Comparison of ENCODE assay signal across 20 mouse cellular contexts in genomic region chr9:122395816-122396215, GRCm38 (mm10). TPM values are rescaled to one million over a fixed set of nuclear protein-coding genes. Genes with fewer than 3 reads are reported as not detected.
A peak's percentile ranks its signal among the peaks of the same experiment; 100 is the strongest.
DNase-seq lines count a peak whose midpoint lies in the region.
"Had no signal": no experiment of that assay in that cellular context is flagged by ENCODE, and none has a peak within 500 bp of the region (broad histone marks: within the 10 kb centered on the region; RNA-seq: fewer than 3 reads in every experiment).

No protein-coding gene starts in this region.

- no peak overlapping the region for H3K4me3 ChIP-seq in brown adipose tissue, adult 24 weeks (ENCODE audit: insufficient read depth, low read depth, low read length)
- H3K4me3 ChIP-seq: embryonic facial prominence, embryonic 13.5 days; embryonic facial prominence, embryonic 15.5 days; erythroblast, embryonic 14.5 days; forebrain, embryonic 10.5 days; forebrain, embryonic 12.5 days had no signal

- H3K4me1 ChIP-seq in brown adipose tissue, adult 24 weeks (ENCODE audit: control insufficient read depth, insufficient read depth, insufficient read length, low read length): no peaks in the 10 kb centered on the region
- H3K4me1 ChIP-seq: embryonic facial prominence, embryonic 13.5 days; embryonic facial prominence, embryonic 15.5 days had no signal

- 0 out of 2 replicates have a peak overlapping the region, but pooled peaks have one; percentile 1 for H3K27ac ChIP-seq in brown adipose tissue, adult 24 weeks (replicated peaks; ENCODE audit: low read depth, low read length)
- H3K27ac ChIP-seq: embryonic facial prominence, embryonic 13.5 days; embryonic facial prominence, embryonic 15.5 days; forebrain, embryonic 10.5 days; forebrain, embryonic 12.5 days had no signal

- DNase-seq in adrenal gland, postnatal 10 days: peak; percentile 19
- no peak for DNase-seq in adrenal gland, adult 8-10 months
- peak; percentile 5 for DNase-seq in kidney, adult 9 months
- DNase-seq in kidney, postnatal 25 days: no peak
- peak; percentile 72 for DNase-seq in adipocyte (ENCODE audit: low spot score)
- no peak for DNase-seq in lung, adult 18-20 months
- DNase-seq: adrenal gland, postnatal 36 days; cerebellum, adult 11 months; cerebellum, adult 18-20 months; cerebellum, adult 8-10 months; cerebellum, adult 9-11 months; cerebellum, postnatal 14 days; cerebellum, postnatal 36 days; embryo, embryonic 11 days had no signal

RNA-seq across cellular contexts. Expression of gene Abhd5, which starts 44.4 kb away (rescaled TPM):
- 10 to 100 TPM; 65.3 to 82.8 TPM for total RNA-seq in adrenal gland, postnatal 10 days (2021)
- total RNA-seq in adrenal gland, adult 8-10 months (2022): 10 to 100 TPM; 60.5 to 75.1 (median 72.7) TPM
- polyA plus RNA-seq in brown adipose tissue, adult 24 weeks (2012; ENCODE audit: insufficient read depth, insufficient read length, missing spikeins): 94.5 and 164 TPM in 2 replicates

Comparison
In these comparisons a context has a peak if more than half of its experiments do, and no peak if none do; other contexts are left out.
1. DNase-seq: peak in adrenal gland, postnatal 10 days (single experiment), kidney, adult 9 months (single experiment) and adipocyte (single experiment); none in adrenal gland, adult 8-10 months (single experiment), kidney, postnatal 25 days (0 of 2) and lung, adult 18-20 months (0 of 2).